Mouse (Mus musculus) heart, embryonic 16.5 days (tissue): Measurements from ENCODE around the gene Rc3h1. TPM values are rescaled to one million over a fixed set of nuclear protein-coding genes. Genes with fewer than 3 reads are reported as not detected.

Experiments
- ATAC-seq: fragments of 200-750 bp; cut with Nextera tagmentation; replicated peaks from 2 replicates; pipeline ENCODE4 v1.8.0; 2017; ENCODE audit warnings: moderate number of reproducible peaks; ENCODE audit not compliant: insufficient read depth, low FRiP score; ENCODE audit errors: extremely low read depth
- H3K27ac ChIP-seq: fragments of 300-500 bp; sonication (generic); 2 replicates; pipeline ENCODE4 v1.5.1; 2014; ENCODE audit warnings: mild to moderate bottlenecking, low read length, control low read depth, moderate library complexity
- H3K27me3 ChIP-seq: fragments of 300-500 bp; sonication (generic); 2 replicates; pipeline ENCODE4 v1.6.1; 2014; ENCODE audit warnings: low read length, mixed read lengths; ENCODE audit not compliant: control insufficient read depth, insufficient read depth
- H3K36me3 ChIP-seq: fragments of 300-500 bp; sonication (generic); 2 replicates; pipeline ENCODE4 v1.6.1; 2014; ENCODE audit not compliant: control insufficient read depth, insufficient read depth
- H3K4me1 ChIP-seq: fragments of 300-500 bp; sonication (generic); 2 replicates; pipeline ENCODE4 v1.6.1; 2014; ENCODE audit warnings: low read length, mixed read lengths; ENCODE audit not compliant: control insufficient read depth, insufficient read depth
- H3K4me2 ChIP-seq: fragments of 300-500 bp; sonication (generic); 2 replicates; pipeline ENCODE4 v1.6.1; 2014; ENCODE audit warnings: low read depth, mild to moderate bottlenecking, control low read depth, low read length
- H3K4me3 ChIP-seq: fragments of 300-500 bp; sonication (generic); 2 replicates; pipeline ENCODE4 v1.5.1; 2014; ENCODE audit warnings: mild to moderate bottlenecking, control low read depth, low read length
- H3K9ac ChIP-seq: fragments of 300-500 bp; sonication (generic); 2 replicates; pipeline ENCODE4 v1.6.1; 2014; ENCODE audit warnings: low read length, control low read depth
- H3K9me3 ChIP-seq: fragments of 300-500 bp; sonication (generic); replicated peaks from 2 replicates; pipeline ENCODE4 v1.6.1; 2016; ENCODE audit warnings: low read length; ENCODE audit not compliant: control insufficient read depth
- WGBS: fragments of 180-500 bp; shearing (Covaris S2); extraction: QIAGEN DNeasy Blood & Tissue Kit; methylation state at CpG from one replicate; pipeline ENCODE4 v1.1.7; 2014; 5-methylcytosine and 5-hydroxymethylcytosine counted together
- polyA plus RNA-seq: library from polyadenylated mRNA; unstranded; fragments of >200 nt; fragmentation: Nextera tagmentation; extraction: Ambion mirVana; gene quantifications from 2 replicates; pipeline ENCODE4 v1.2.1, GENCODE M21; 2015

Rc3h1 gene
- polyA plus RNA-seq, 1 experiment from 2014 or later: 5.8 TPM

- no peak for ATAC-seq
- H3K4me3 ChIP-seq: no peak overlapping the region
- H3K27me3 ChIP-seq: no peaks in the 10 kb centered on the region
- 78% methylated on average over 4 of the region's 4 CpGs for WGBS
- no peaks in the 10 kb centered on the region for H3K9me3 ChIP-seq
- no peak overlapping the region for H3K9ac ChIP-seq
- H3K4me2 ChIP-seq: no peak overlapping the region
- H3K36me3 ChIP-seq: peaks cover 14% of the 10 kb centered on the region; the same call in 1 of the 2 replicates
- H3K4me1 ChIP-seq: no peaks in the 10 kb centered on the region
- no peak overlapping the region for H3K27ac ChIP-seq
These were observed 98.7 kb downstream of the Rc3h1 start for GRCm38 (mm10) chr1:161004942-161005341.

GRCm38 (mm10) chr1:161005526-161005925 is 99.3 kb downstream of the Rc3h1 start:
- no peak for ATAC-seq
- no peaks in the 10 kb centered on the region for H3K9me3 ChIP-seq
- no peak overlapping the region for H3K4me3 ChIP-seq
- no peak overlapping the region for H3K27ac ChIP-seq
- no peaks in the 10 kb centered on the region for H3K4me1 ChIP-seq
- WGBS: 67% methylated on average over 3 of the region's 3 CpGs
- no peak overlapping the region for H3K4me2 ChIP-seq
- no peaks in the 10 kb centered on the region for H3K27me3 ChIP-seq
- no peak overlapping the region for H3K9ac ChIP-seq
- peaks cover 14% of the 10 kb centered on the region; the same call in 1 of the 2 replicates for H3K36me3 ChIP-seq

- H3K9me3 ChIP-seq: no peaks in the 10 kb centered on the region
- H3K4me1 ChIP-seq: no peaks in the 10 kb centered on the region
- peaks cover 14% of the 10 kb centered on the region; the same call in 1 of the 2 replicates for H3K36me3 ChIP-seq
- H3K27ac ChIP-seq: no peak overlapping the region
- H3K4me3 ChIP-seq: no peak overlapping the region
- H3K4me2 ChIP-seq: no peak overlapping the region
- H3K9ac ChIP-seq: no peak overlapping the region
- WGBS: 92% methylated on average over 5 of the region's 5 CpGs
- no peak for ATAC-seq
- no peaks in the 10 kb centered on the region for H3K27me3 ChIP-seq
These were observed 100.3 kb downstream of the Rc3h1 start for GRCm38 (mm10) chr1:161006471-161006870.

GRCm38 (mm10) chr1:161008038-161008437 is 101.8 kb downstream of the Rc3h1 start:
- no peak overlapping the region for H3K9ac ChIP-seq
- ATAC-seq: no peak
- H3K27ac ChIP-seq: no peak overlapping the region
- H3K36me3 ChIP-seq: peaks cover 17% of the 10 kb centered on the region
- no peaks in the 10 kb centered on the region for H3K9me3 ChIP-seq
- 93% methylated on average over 2 of the region's 2 CpGs for WGBS
- H3K4me1 ChIP-seq: no peaks in the 10 kb centered on the region
- no peaks in the 10 kb centered on the region for H3K27me3 ChIP-seq
- no peak overlapping the region for H3K4me2 ChIP-seq
- no peak overlapping the region for H3K4me3 ChIP-seq

- no peaks in the 10 kb centered on the region for H3K27me3 ChIP-seq
- H3K4me2 ChIP-seq: no peak overlapping the region
- no peak overlapping the region for H3K9ac ChIP-seq
- H3K9me3 ChIP-seq: no peaks in the 10 kb centered on the region
- no peak overlapping the region for H3K4me3 ChIP-seq
- no peaks in the 10 kb centered on the region for H3K4me1 ChIP-seq
- 88% methylated on average over 4 of the region's 4 CpGs for WGBS
- ATAC-seq: no peak
- peaks cover 17% of the 10 kb centered on the region for H3K36me3 ChIP-seq
- no peak overlapping the region for H3K27ac ChIP-seq
These were observed 104.2 kb downstream of the Rc3h1 start for GRCm38 (mm10) chr1:161010436-161010835.

- 79% methylated on average over 2 of the region's 2 CpGs for WGBS
- H3K27me3 ChIP-seq: no peaks in the 10 kb centered on the region
- H3K27ac ChIP-seq: no peak overlapping the region
- no peak overlapping the region for H3K9ac ChIP-seq
- H3K9me3 ChIP-seq: no peaks in the 10 kb centered on the region
- ATAC-seq: no peak
- H3K4me2 ChIP-seq: no peak overlapping the region
- H3K4me1 ChIP-seq: no peaks in the 10 kb centered on the region
- peaks cover 27% of the 10 kb centered on the region for H3K36me3 ChIP-seq
- no peak overlapping the region for H3K4me3 ChIP-seq
These were observed 110.2 kb downstream of the Rc3h1 start for GRCm38 (mm10) chr1:161016378-161016777.

GRCm38 (mm10) chr1:161020051-161020450 is 113.8 kb downstream of the Rc3h1 start:
- Histone ChIP-seq H3K9me3 (no peaks in the 10 kb centered on the region), H3K27me3 (no peaks in the 10 kb centered on the region), H3K36me3 (peaks cover 18% of the 10 kb centered on the region), H3K4me1 (no peaks in the 10 kb centered on the region), H3K4me2 (no peak overlapping the region), H3K9ac (no peak overlapping the region), H3K27ac (no peak overlapping the region), H3K4me3 (no peak overlapping the region)
- no peak for ATAC-seq
- WGBS: 93% methylated on average over 14 of the region's 14 CpGs

Other genes with a start within 250 kb of the Rc3h1 start
- 83.9 and 93.4 TPM in 2 replicates for gene Rabgap1l, start 113.2 kb upstream of the Rc3h1 start, polyA plus RNA-seq
- 2.0 and 2.2 TPM in 2 replicates for gene Serpinc1, start 72.2 kb downstream of the Rc3h1 start, polyA plus RNA-seq
- 6.5 and 7.9 TPM in 2 replicates for gene Zbtb37, start 128.4 kb downstream of the Rc3h1 start, polyA plus RNA-seq
- gene Dars2, start 164.2 kb downstream of the Rc3h1 start, polyA plus RNA-seq: 29.3 and 30.9 TPM in 2 replicates
- gene Cenpl, start 164.3 kb downstream of the Rc3h1 start, polyA plus RNA-seq: 21.0 and 22.9 TPM in 2 replicates
- 11.4 and 13.4 TPM in 2 replicates for gene Klhl20, start 225.1 kb downstream of the Rc3h1 start, polyA plus RNA-seq
- 3.8 and 4.6 TPM in 2 replicates for gene Ankrd45, start 236.3 kb downstream of the Rc3h1 start, polyA plus RNA-seq